Mouse (Mus musculus) brain, embryonic 14.5 days (tissue): ENCODE measurements around the gene Gm21962. TPM values are rescaled to one million over a fixed set of nuclear protein-coding genes. Genes with fewer than 3 reads are reported as not detected.
A peak's percentile ranks its signal among the peaks of the same experiment; 100 is the strongest.
"Not testable (repeated sequence)": the region's sequence is repeated elsewhere in the genome, so short reads cannot be mapped to it uniquely, and the experiment has no call there.

ENCODE experiments used
- DNase-seq: peaks from one replicate; pipeline ENCODE4 v3.0.0-alpha.2; 2011; ENCODE audit warnings: low read depth
- CTCF ChIP-seq: fragments of 200-500 bp; IDR thresholded peaks from 2 replicates; pipeline ENCODE4 v1.5.1; 2012; ENCODE audit warnings: inconsistent platforms, mild to moderate bottlenecking, moderate library complexity, borderline replicate concordance; ENCODE audit not compliant: insufficient read depth, insufficient read length; ENCODE audit errors: extremely low read depth
- POLR2A ChIP-seq: fragments of 200-500 bp; IDR thresholded peaks from 2 replicates; pipeline ENCODE4 v1.6.1; 2012; ENCODE audit warnings: mild to moderate bottlenecking, inconsistent platforms, borderline replicate concordance; ENCODE audit not compliant: poor library complexity, insufficient read depth, insufficient read length, severe bottlenecking; ENCODE audit errors: extremely low read depth
- polyA plus RNA-seq: library from polyadenylated mRNA; depleted of rRNA; stranded (reverse); fragments of >200 nt; gene quantifications from 2 replicates; pipeline ENCODE4 v1.2.3, GENCODE M21; 2012; rRNA removed

The Gm21962 gene
- polyA plus RNA-seq = not detected in 2 replicates

- DNase-seq = not testable (repeated sequence)
These were observed at the start of gene Gm21962 for GRCm38 (mm10) chr3:137671224-137671623. TSS of gene Gm21962 (plus strand) at chr3:137671524.

- TF ChIP-seq CTCF (no peak), POLR2A (no peak)
- DNase-seq = peak; percentile 58
These were observed 49.2 kb upstream of the Gm21962 start for GRCm38 (mm10) chr3:137622091-137622490.

- DNase-seq = peak; percentile 38
- TF ChIP-seq CTCF (no peak), POLR2A (no peak)
These were observed 48.3 kb upstream of the Gm21962 start for GRCm38 (mm10) chr3:137622895-137623580.

GRCm38 (mm10) chr3:137623581-137624362 is 47.6 kb upstream of the Gm21962 start:
- DNase-seq = peak; percentile 75
- TF ChIP-seq POLR2A (0 out of 2 replicates have a peak, but pooled peaks have one; percentile 26), CTCF (no peak)

- DNase-seq = no peak
- TF ChIP-seq CTCF (no peak), POLR2A (no peak)
These were observed 46.3 kb upstream of the Gm21962 start for GRCm38 (mm10) chr3:137625054-137625453.

GRCm38 (mm10) chr3:137633726-137634125 is 37.6 kb upstream of the Gm21962 start:
- DNase-seq = no peak
- TF ChIP-seq CTCF (no peak), POLR2A (no peak)

GRCm38 (mm10) chr3:137636571-137636970 is 34.8 kb upstream of the Gm21962 start:
- no peak for DNase-seq
- TF ChIP-seq POLR2A = no peak
- no peak for TF ChIP-seq CTCF

- TF ChIP-seq POLR2A (no peak), CTCF (no peak)
- DNase-seq = no peak
These were observed 30.1 kb upstream of the Gm21962 start for GRCm38 (mm10) chr3:137641238-137641637.

- peak; percentile 39 for DNase-seq
- TF ChIP-seq POLR2A (no peak), CTCF (no peak)
These were observed 29.2 kb upstream of the Gm21962 start for GRCm38 (mm10) chr3:137642137-137642536.

- TF ChIP-seq POLR2A (no peak), CTCF (no peak)
- no peak for DNase-seq
These were observed 28.8 kb upstream of the Gm21962 start for GRCm38 (mm10) chr3:137642568-137642967.

- TF ChIP-seq POLR2A (no peak), CTCF (no peak)
These were observed 27.2 kb upstream of the Gm21962 start for GRCm38 (mm10) chr3:137644081-137644480.

GRCm38 (mm10) chr3:137644947-137645346 is 26.4 kb upstream of the Gm21962 start:
- DNase-seq = no peak
- TF ChIP-seq CTCF (no peak), POLR2A (no peak)

More at GRCm38 (mm10) chr3:137644081-137644480, 27.2 kb upstream of the Gm21962 start:
- no peak for DNase-seq

GRCm38 (mm10) chr3:137647427-137648100 is 23.8 kb upstream of the Gm21962 start:
- DNase-seq = peak; percentile 76
- TF ChIP-seq CTCF = no peak
- TF ChIP-seq POLR2A = no peak
